Mouse (Mus musculus): ENCODE results near the gene Agfg1. TPM values are rescaled to one million over a fixed set of nuclear protein-coding genes. Genes with fewer than 3 reads are reported as not detected.

Gene Agfg1
- total and polyA plus RNA-seq, 3 experiments: 34.1 to 58.6 TPM; not detected in 1

- peaks cover 6 to 29% of the 10 kb centered on the region in 2 experiments for H3K4me1 ChIP-seq (ENCODE audit: control insufficient read depth in 1 of 2, insufficient read depth in 2 of 2, low read length in 2 of 2)
- H3K27ac ChIP-seq (ENCODE audit: control insufficient read depth, low read depth, low read length): no peak overlapping the region
- TF ChIP-seq USF1 (IDR thresholded peaks at IDR 0.05; ENCODE audit: low read depth, low read length) (peak; percentile 62), MXI1 (IDR thresholded peaks at IDR 0.05; ENCODE audit: low read depth, low read length) (no peak)
- H3K9me3 ChIP-seq (replicated peaks; ENCODE audit: insufficient read depth, low read length): no peaks in the 10 kb centered on the region
- peaks cover 2 to 25% of the 10 kb centered on the region in 2 experiments; a peak in 3 of 4 replicates for H3K36me3 ChIP-seq (ENCODE audit: control insufficient read depth in 1 of 2, insufficient read depth in 2 of 2, low read length in 2 of 2)
- no peak overlapping the region for H3K4me3 ChIP-seq (ENCODE audit: control insufficient read depth in 1 of 2, insufficient read depth in 1 of 2, low read depth in 2 of 2, low read length in 2 of 2)
- peaks cover 29% of the 10 kb centered on the region for H3K79me2 ChIP-seq (ENCODE audit: control insufficient read depth, insufficient read depth, low read length, poor library complexity)
- H3K9ac ChIP-seq (ENCODE audit: control insufficient read depth, low read depth, low read length, poor library complexity, severe bottlenecking): no peak overlapping the region
- DNase-seq (ENCODE audit: low read depth, low spot score): no peak
- no peaks in the 10 kb centered on the region for H3K27me3 ChIP-seq (ENCODE audit: control insufficient read depth in 1 of 2, insufficient read depth in 2 of 2, low read length in 2 of 2)
These were observed 1.7 kb upstream of the Agfg1 start for GRCm38 (mm10) chr1:82837579-82837978.

- peak overlapping the region; percentile 61 for H3K9ac ChIP-seq (ENCODE audit: control insufficient read depth, low read depth, low read length, poor library complexity, severe bottlenecking)
- peaks cover 38% of the 10 kb centered on the region for H3K79me2 ChIP-seq (ENCODE audit: control insufficient read depth, insufficient read depth, low read length, poor library complexity)
- H3K27ac ChIP-seq (ENCODE audit: control insufficient read depth, low read depth, low read length): 0 out of 2 replicates have a peak overlapping the region, but pooled peaks have one; percentile 3
- TF ChIP-seq ETS1 (IDR thresholded peaks at IDR 0.05; ENCODE audit: low read depth, low read length) (no peak), NRF1 (IDR thresholded peaks at IDR 0.05; ENCODE audit: insufficient read depth, low read depth, low read length, poor library complexity, severe bottlenecking) (no peak), NELFE (IDR thresholded peaks at IDR 0.05; ENCODE audit: low read depth, low read length) (no peak), MAFK (IDR thresholded peaks at IDR 0.05; ENCODE audit: borderline replicate concordance, low read depth, low read length) (peak; percentile 95), MXI1 (IDR thresholded peaks at IDR 0.05; ENCODE audit: low read depth, low read length) (no peak)
- H3K9me3 ChIP-seq (replicated peaks; ENCODE audit: insufficient read depth, low read length): no peaks in the 10 kb centered on the region
- peaks cover 2 to 25% of the 10 kb centered on the region in 2 experiments; a peak in 3 of 4 replicates for H3K36me3 ChIP-seq (ENCODE audit: control insufficient read depth in 1 of 2, insufficient read depth in 2 of 2, low read length in 2 of 2)
- H3K4me3 ChIP-seq (ENCODE audit: control insufficient read depth in 1 of 2, insufficient read depth in 1 of 2, low read depth in 2 of 2, low read length in 2 of 2): peak overlapping the region; percentile 42 to 46
- peak; percentile 63 for DNase-seq (ENCODE audit: low read depth, low spot score)
- H3K27me3 ChIP-seq (ENCODE audit: control insufficient read depth in 1 of 2, insufficient read depth in 2 of 2, low read length in 2 of 2): no peaks in the 10 kb centered on the region
- H3K4me1 ChIP-seq (ENCODE audit: control insufficient read depth in 1 of 2, insufficient read depth in 2 of 2, low read length in 2 of 2): peaks cover 6 to 29% of the 10 kb centered on the region in 2 experiments
These were observed 601 bp upstream of the Agfg1 start for GRCm38 (mm10) chr1:82838469-82839295.

GRCm38 (mm10) chr1:82839614-82840421 lies 535 bp downstream of the Agfg1 start:
- peak overlapping the region; percentile 69 to 97 for H3K4me3 ChIP-seq (ENCODE audit: control insufficient read depth in 1 of 2, insufficient read depth in 1 of 2, low read depth in 2 of 2, low read length in 2 of 2)
- TF ChIP-seq USF1 (IDR thresholded peaks at IDR 0.05; ENCODE audit: low read depth, low read length) (no peak), CHD1 (IDR thresholded peaks at IDR 0.05; ENCODE audit: low read depth, low read length) (no peak), SIN3A (IDR thresholded peaks at IDR 0.05; ENCODE audit: low read length) (peak; percentile 7), MXI1 (IDR thresholded peaks at IDR 0.05; ENCODE audit: low read depth, low read length) (no peak; the same call in none of the 2 replicates)
- no peak for DNase-seq (ENCODE audit: low read depth, low spot score)
- H3K4me1 ChIP-seq (ENCODE audit: control insufficient read depth in 1 of 2, insufficient read depth in 2 of 2, low read length in 2 of 2): peaks cover 5 to 21% of the 10 kb centered on the region in 2 experiments
- peaks cover 2 to 19% of the 10 kb centered on the region in 2 experiments; a peak in 3 of 4 replicates for H3K36me3 ChIP-seq (ENCODE audit: control insufficient read depth in 1 of 2, insufficient read depth in 2 of 2, low read length in 2 of 2)
- peak overlapping the region; percentile 22; the same call in 1 of the 2 replicates for H3K27ac ChIP-seq (ENCODE audit: control insufficient read depth, low read depth, low read length)
- H3K9ac ChIP-seq (ENCODE audit: control insufficient read depth, low read depth, low read length, poor library complexity, severe bottlenecking): peak overlapping the region; percentile 90
- H3K27me3 ChIP-seq (ENCODE audit: control insufficient read depth in 1 of 2, insufficient read depth in 2 of 2, low read length in 2 of 2): no peaks in the 10 kb centered on the region
- H3K9me3 ChIP-seq (replicated peaks; ENCODE audit: insufficient read depth, low read length): no peaks in the 10 kb centered on the region
- peaks cover 48% of the 10 kb centered on the region for H3K79me2 ChIP-seq (ENCODE audit: control insufficient read depth, insufficient read depth, low read length, poor library complexity)
